23 mouse cellular contexts compared by ENCODE assay signal in genomic region chr8:88939071-88939746, GRCm38 (mm10).
DNase-seq lines count a peak whose midpoint lies in the region; ATAC-seq lines count a peak whose summit lies in the region.
"Had no signal": no experiment of that assay in that cellular context is flagged by ENCODE, and none has a peak within 500 bp of the region (broad histone marks: within the 10 kb centered on the region; RNA-seq: fewer than 3 reads in every experiment).

No protein-coding gene starts in this region.

- H3K4me3 ChIP-seq in forebrain, embryonic 14.5 days (ENCODE audit: low read depth, low read length): no peak overlapping the region
- no peak overlapping the region for H3K4me3 ChIP-seq in forebrain, embryonic 15.5 days
- H3K4me3 ChIP-seq in neural tube, embryonic 11.5 days (ENCODE audit: low read depth, low read length): no peak overlapping the region
- H3K4me3 ChIP-seq in midbrain, embryonic 13.5 days (replicated peaks): no peak overlapping the region
- H3K4me3 ChIP-seq: embryonic facial prominence, embryonic 15.5 days; heart, adult 2 months; left cerebral cortex, adult 2 months had no signal

- 39% methylated on average over 16 of the region's 16 CpGs for WGBS in forebrain, embryonic 14.5 days
- WGBS in forebrain, embryonic 15.5 days: 42% methylated on average over 16 of the region's 16 CpGs
- WGBS in neural tube, embryonic 11.5 days: 32% methylated on average over 16 of the region's 16 CpGs
- WGBS in midbrain, embryonic 13.5 days: 37% methylated on average over 16 of the region's 16 CpGs

- 0 out of 2 replicates have a peak, but pooled peaks have one; percentile 10 for ATAC-seq in forebrain, embryonic 14.5 days
- no peak for ATAC-seq in forebrain, embryonic 15.5 days (replicated peaks)
- ATAC-seq in neural tube, embryonic 11.5 days (ENCODE audit: insufficient read depth, low FRiP score, low TSS enrichment): peak; percentile 86
- ATAC-seq in midbrain, embryonic 13.5 days: 0 out of 2 replicates have a peak, but pooled peaks have one; percentile 27
- ATAC-seq: inflammation-experienced regulatory T-cells, adult 6 months had no signal

- H3K27ac ChIP-seq in forebrain, embryonic 14.5 days (ENCODE audit: low read depth, low read length): no peak overlapping the region
- H3K27ac ChIP-seq in forebrain, embryonic 15.5 days (replicated peaks): no peak overlapping the region
- H3K27ac ChIP-seq in neural tube, embryonic 11.5 days (ENCODE audit: low read depth, low read length): no peak overlapping the region
- no peak overlapping the region for H3K27ac ChIP-seq in midbrain, embryonic 13.5 days
- H3K27ac ChIP-seq: embryonic facial prominence, embryonic 15.5 days; heart, adult 2 months; left cerebral cortex, adult 2 months had no signal

- peak; percentile 14 for DNase-seq in forebrain, embryonic 14.5 days (ENCODE audit: low spot score)
- DNase-seq in neural tube, embryonic 11.5 days (ENCODE audit: low spot score): peak; percentile 44
- no peak for DNase-seq in neural tube, embryonic 10.5 days (ENCODE audit: extremely low spot score, low spot score)
- peak; percentile 27 for DNase-seq in retina, postnatal 1 day
- DNase-seq in gastrocnemius, postnatal 14 days: no peak
- no peak for DNase-seq in adrenal gland, adult 8-10 months
- DNase-seq: adrenal gland, adult 2 months; cerebellum, adult 11-12 months; cerebellum, postnatal 14 days; gastrocnemius, postnatal 25 days; heart, adult 2 months; kidney, adult 9 months; kidney, postnatal 36 days; layer of hippocampus, adult 9-11 months; left cerebral cortex, postnatal 4 days; liver; lung, postnatal 10 days; thymus, postnatal 14 days had no signal

- no peak overlapping the region for H3K9ac ChIP-seq in forebrain, embryonic 14.5 days (ENCODE audit: low read length)
- no peak overlapping the region for H3K9ac ChIP-seq in forebrain, embryonic 15.5 days (replicated peaks)
- no peak overlapping the region for H3K9ac ChIP-seq in neural tube, embryonic 11.5 days (ENCODE audit: low read length)
- H3K9ac ChIP-seq in midbrain, embryonic 13.5 days (replicated peaks): no peak overlapping the region
- H3K9ac ChIP-seq: embryonic facial prominence, embryonic 15.5 days had no signal

- no peaks in the 10 kb centered on the region for H3K27me3 ChIP-seq in forebrain, embryonic 14.5 days (replicated peaks; ENCODE audit: control insufficient read depth, insufficient read depth, low read length)
- no peaks in the 10 kb centered on the region for H3K27me3 ChIP-seq in forebrain, embryonic 15.5 days
- no peaks in the 10 kb centered on the region for H3K27me3 ChIP-seq in neural tube, embryonic 11.5 days (ENCODE audit: control insufficient read depth, insufficient read depth, low read length)
- H3K27me3 ChIP-seq in midbrain, embryonic 13.5 days: no peaks in the 10 kb centered on the region

- H3K9me3 ChIP-seq in forebrain, embryonic 14.5 days (replicated peaks; ENCODE audit: control insufficient read depth, low read length): no peaks in the 10 kb centered on the region
- H3K9me3 ChIP-seq in forebrain, embryonic 15.5 days: no peaks in the 10 kb centered on the region
- H3K9me3 ChIP-seq in neural tube, embryonic 11.5 days (ENCODE audit: control insufficient read depth, low read length): no peaks in the 10 kb centered on the region
- 0 out of 2 replicates have a peak, but pooled peaks cover 4% of the 10 kb centered on the region for H3K9me3 ChIP-seq in midbrain, embryonic 13.5 days
- H3K9me3 ChIP-seq: embryonic facial prominence, embryonic 15.5 days had no signal

- intact Hi-C loops in gastrocnemius, postnatal 14 days (cut with DNase I; ENCODE audit: low total_unique reads): no loop called here

- H3K36me3 ChIP-seq in forebrain, embryonic 14.5 days (ENCODE audit: control insufficient read depth, insufficient read depth, low read length): no peaks in the 10 kb centered on the region
- H3K36me3 ChIP-seq in forebrain, embryonic 15.5 days: no peaks in the 10 kb centered on the region
- no peaks in the 10 kb centered on the region for H3K36me3 ChIP-seq in neural tube, embryonic 11.5 days (ENCODE audit: control insufficient read depth, insufficient read depth, low read length)
- no peaks in the 10 kb centered on the region for H3K36me3 ChIP-seq in midbrain, embryonic 13.5 days
- H3K36me3 ChIP-seq: embryonic facial prominence, embryonic 15.5 days had no signal

- H3K4me1 ChIP-seq in forebrain, embryonic 14.5 days (ENCODE audit: control insufficient read depth, insufficient read depth, low read length): 0 out of 2 replicates have a peak, but pooled peaks cover 2% of the 10 kb centered on the region
- no peaks in the 10 kb centered on the region for H3K4me1 ChIP-seq in forebrain, embryonic 15.5 days
- no peaks in the 10 kb centered on the region; the same call in 1 of the 2 replicates for H3K4me1 ChIP-seq in neural tube, embryonic 11.5 days (ENCODE audit: control insufficient read depth, insufficient read depth, low read length)
- H3K4me1 ChIP-seq in midbrain, embryonic 13.5 days (replicated peaks): peaks cover 20% of the 10 kb centered on the region

- no peak overlapping the region for H3K4me2 ChIP-seq in forebrain, embryonic 14.5 days (ENCODE audit: low read length)
- no peak overlapping the region for H3K4me2 ChIP-seq in forebrain, embryonic 15.5 days (replicated peaks)
- H3K4me2 ChIP-seq in neural tube, embryonic 11.5 days (ENCODE audit: low read depth): no peak overlapping the region
- H3K4me2 ChIP-seq in midbrain, embryonic 13.5 days (replicated peaks): peak overlapping the region; percentile 4; the same call in 1 of the 2 replicates
- H3K4me2 ChIP-seq: embryonic facial prominence, embryonic 15.5 days had no signal

Comparison
In these comparisons a context has a peak if more than half of its experiments do, and no peak if none do; other contexts are left out.
1. DNase-seq: peak in forebrain, embryonic 14.5 days (single experiment), neural tube, embryonic 11.5 days (single experiment) and retina, postnatal 1 day (single experiment); none in neural tube, embryonic 10.5 days (single experiment), gastrocnemius, postnatal 14 days (single experiment) and adrenal gland, adult 8-10 months (single experiment).